8 mouse cellular contexts compared by ENCODE assay signal in genomic region chr17:5770265-5771249, GRCm38 (mm10).
DNase-seq lines count a peak whose midpoint lies in the region; ATAC-seq and TF ChIP-seq lines count a peak whose summit lies in the region.

No protein-coding gene starts in this region.

- H3K9me3 ChIP-seq in ES-E14 (ENCODE audit: control insufficient read depth, insufficient read depth, low read depth, low read length): no peaks in the 10 kb centered on the region
- no peaks in the 10 kb centered on the region for H3K9me3 ChIP-seq in intestine, embryonic 15.5 days
- H3K9me3 ChIP-seq in liver, embryonic 11.5 days (ENCODE audit: control insufficient read depth, low read length): no peaks in the 10 kb centered on the region

- no peak for TF ChIP-seq POLR2A in myocyte (IDR thresholded peaks at IDR 0.05; ENCODE audit: insufficient read length, low read depth)

- H3K4me2 ChIP-seq in intestine, embryonic 15.5 days (replicated peaks): peak overlapping the region; percentile 76
- H3K4me2 ChIP-seq in liver, embryonic 11.5 days: peak overlapping the region; percentile 59
- H3K4me2 ChIP-seq in myocyte (ENCODE audit: low read depth): peak overlapping the region; percentile 82

- no peaks in the 10 kb centered on the region for H3K27me3 ChIP-seq in intestine, embryonic 15.5 days (replicated peaks)
- no peaks in the 10 kb centered on the region for H3K27me3 ChIP-seq in liver, embryonic 11.5 days (replicated peaks; ENCODE audit: control insufficient read depth, insufficient read depth, low read length)
- H3K27me3 ChIP-seq in myocyte (ENCODE audit: control insufficient read depth, insufficient read depth, insufficient read length): no peaks in the 10 kb centered on the region

- WGBS in intestine, embryonic 15.5 days: 8% methylated on average over 22 of the region's 22 CpGs
- 14% methylated on average over 22 of the region's 22 CpGs for WGBS in liver, embryonic 11.5 days

- H3K36me3 ChIP-seq in ES-E14 (ENCODE audit: control insufficient read depth, insufficient read depth, low read length, poor library complexity, severe bottlenecking) (no peaks in the 10 kb centered on the region), myocyte (ENCODE audit: control insufficient read depth, insufficient read depth) (no peaks in the 10 kb centered on the region)
- H3K36me3 ChIP-seq in intestine, embryonic 15.5 days: no peaks in the 10 kb centered on the region
- no peaks in the 10 kb centered on the region for H3K36me3 ChIP-seq in liver, embryonic 11.5 days (ENCODE audit: control insufficient read depth, insufficient read depth, low read length)

- H3K27ac ChIP-seq in ES-E14 (ENCODE audit: insufficient read depth, low read depth, low read length, poor library complexity, severe bottlenecking): no peak overlapping the region
- H3K27ac ChIP-seq in intestine, embryonic 15.5 days: peak overlapping the region; percentile 85
- H3K27ac ChIP-seq in liver, embryonic 11.5 days (ENCODE audit: low read depth, low read length): peak overlapping the region; percentile 60

- H3K4me3 ChIP-seq in ES-E14 (ENCODE audit: insufficient read depth in 1 of 2, low read depth in 1 of 2, low read length in 2 of 2, poor library complexity in 1 of 2, severe bottlenecking in 1 of 2) (peak overlapping the region in 1 of 2 experiments; percentile 37; a peak in 1 of 4 replicates), myocyte (peak overlapping the region; percentile 6)
- H3K4me3 ChIP-seq in intestine, embryonic 15.5 days (replicated peaks): peak overlapping the region; percentile 31
- H3K4me3 ChIP-seq in liver, embryonic 11.5 days (ENCODE audit: low read depth, low read length): peak overlapping the region; percentile 21; the same call in 1 of the 2 replicates

- H3K79me2 ChIP-seq in myocyte (ENCODE audit: control insufficient read depth, insufficient read depth): no peaks in the 10 kb centered on the region

- in situ Hi-C loops in ES-E14 (cut with MboI; ENCODE audit: low sequenced_read_pairs in 2 of 2, unreplicated experiment in 2 of 2): no loop called here

- H3K4me1 ChIP-seq in ES-E14 (ENCODE audit: control insufficient read depth in 2 of 2, insufficient read depth in 2 of 2, low read length in 2 of 2, poor library complexity in 1 of 2): peaks cover 0 to 4% of the 10 kb centered on the region in 2 experiments; a peak in 2 of 4 replicates
- H3K4me1 ChIP-seq in intestine, embryonic 15.5 days (replicated peaks): peaks cover 2% of the 10 kb centered on the region; the same call in 1 of the 2 replicates
- H3K4me1 ChIP-seq in liver, embryonic 11.5 days (replicated peaks; ENCODE audit: control insufficient read depth, insufficient read depth, low read length): no peaks in the 10 kb centered on the region

- no peak overlapping the region for H3K9ac ChIP-seq in ES-E14 (ENCODE audit: insufficient read depth, low read depth, low read length, poor library complexity, severe bottlenecking)
- H3K9ac ChIP-seq in intestine, embryonic 15.5 days: peak overlapping the region; percentile 36
- H3K9ac ChIP-seq in liver, embryonic 11.5 days (ENCODE audit: low read depth, low read length): peak overlapping the region; percentile 39; the same call in 1 of the 2 replicates

- peak; percentile 89 for ATAC-seq in common myeloid progenitor, adult 5-6 weeks (replicated peaks; ENCODE audit: low read depth, poor library complexity, severe bottlenecking)
- peak; percentile 69 for ATAC-seq in granulocyte monocyte progenitor cell, adult 5-6 weeks (replicated peaks; ENCODE audit: poor library complexity, severe bottlenecking)
- ATAC-seq in intestine, embryonic 15.5 days: peak; percentile 96
- ATAC-seq in liver, embryonic 11.5 days (replicated peaks; ENCODE audit: low FRiP score): no peak

- H3ac ChIP-seq in myocyte (ENCODE audit: control insufficient read depth, insufficient read length): no peak overlapping the region

- peak; percentile 63 for DNase-seq in ES-E14 (ENCODE audit: low read depth, low spot score)
- peak; percentile 59 for DNase-seq in liver, embryonic 11.5 days (ENCODE audit: low spot score)
- DNase-seq in thymus, postnatal 14 days: peak; percentile 54
- no peak for DNase-seq in cerebellum, postnatal 36 days

TF ChIP-seq in ES-E14, 5 proteins besides CTCF, POLR2A, EP300 and RAD21:
- TF ChIP-seq ZC3H11A (IDR thresholded peaks at IDR 0.05; ENCODE audit: borderline replicate concordance, low read depth, low read length): no peak
- no peak for TF ChIP-seq CHD2 (IDR thresholded peaks at IDR 0.05; ENCODE audit: low read depth, low read length)
- no peak for TF ChIP-seq HCFC1 (IDR thresholded peaks at IDR 0.05; ENCODE audit: borderline replicate concordance, insufficient read depth, low read length)
- TF ChIP-seq ZNF384 (IDR thresholded peaks at IDR 0.05; ENCODE audit: low read depth, low read length): no peak
- TF ChIP-seq MAFK (IDR thresholded peaks at IDR 0.05; ENCODE audit: insufficient read depth, low read depth, low read length): no peak

TF ChIP-seq in myocyte, 11 proteins besides CTCF, POLR2A, EP300 and RAD21:
- TF ChIP-seq SRF (IDR thresholded peaks at IDR 0.05; ENCODE audit: control insufficient read depth, insufficient read length, low read depth) (peak; percentile 81), MYOG (IDR thresholded peaks at IDR 0.05; ENCODE audit: control insufficient read depth in 1 of 3, insufficient read depth in 1 of 3, insufficient read length in 2 of 3, low read depth in 2 of 3) (no peak)

Comparison
In these comparisons a context has a peak if more than half of its experiments do, and no peak if none do; other contexts are left out.
1. DNase-seq: peak in ES-E14 (single experiment), liver, embryonic 11.5 days (single experiment) and thymus, postnatal 14 days (single experiment); none in cerebellum, postnatal 36 days (0 of 2).
2. Peak in every context shown above with its lines, with median percentiles within 50 percentile points of each other: H3K4me2 ChIP-seq.